Mouse (Mus musculus) megakaryocyte-erythroid progenitor cell, adult 5-6 weeks (primary cell): ENCODE data around the gene Krt35. TPM values are rescaled to one million over a fixed set of nuclear protein-coding genes. Genes with fewer than 3 reads are reported as not detected.

ENCODE experiments used
- ATAC-seq: replicated peaks from 2 replicates; pipeline ENCODE4 v1.8.0; 2016; ENCODE audit warnings: mild to moderate bottlenecking, inconsistent platforms; ENCODE audit not compliant: severe bottlenecking, poor library complexity, low FRiP score, low TSS enrichment
- total RNA-seq, 2 experiments: library from RNA; stranded (forward) in 1 of 2; stranded (reverse) in 1 of 2; fragments of 200-1000, 215-1000 nt in 1 of 2; fragments of >200 nt in 1 of 2; fragmentation: Nextera tagmentation in 1 of 2; gene quantifications; 2 replicates each; pipeline ENCODE4 v1.2.3; 2014 to 2017

Gene Krt35
- total RNA-seq, 2 experiments from 2014 or later, result not detected

DNA sequence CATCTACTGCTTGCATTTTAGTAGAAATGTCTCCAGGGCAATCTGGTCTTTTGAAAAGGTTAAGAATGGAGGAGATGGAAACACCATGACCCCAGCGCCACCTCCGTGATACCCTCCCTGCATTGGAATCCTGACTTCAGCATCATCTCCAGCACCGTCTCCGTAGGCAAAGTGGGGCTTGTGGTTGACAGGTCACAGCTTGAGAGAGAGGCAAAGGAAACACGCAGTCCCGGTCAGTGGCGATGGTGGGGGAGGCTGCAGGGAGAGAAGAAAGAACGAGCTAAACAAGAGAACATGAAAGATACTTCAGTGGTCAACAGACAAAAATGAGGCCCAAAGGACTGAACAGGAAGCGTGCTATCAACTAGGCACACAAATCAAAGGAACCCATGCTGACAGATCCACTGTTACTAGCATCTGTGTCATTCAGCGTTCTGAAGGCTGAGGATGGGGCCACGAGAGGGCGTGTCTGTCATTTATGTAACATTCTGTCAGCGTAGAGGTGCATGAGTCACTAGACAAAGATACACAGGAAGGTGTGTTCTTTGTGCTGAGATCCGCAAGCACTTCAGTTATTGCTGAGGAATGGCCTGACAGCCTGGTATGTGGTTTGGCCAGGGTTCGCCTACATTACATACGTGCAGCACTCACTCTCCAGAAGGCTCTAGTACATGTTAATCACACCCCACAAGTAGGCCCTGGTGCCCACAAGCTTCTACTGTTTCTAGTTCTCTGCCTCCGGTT is 28.6 kb downstream of the Krt35 start:
- no peak for ATAC-seq

DNA sequence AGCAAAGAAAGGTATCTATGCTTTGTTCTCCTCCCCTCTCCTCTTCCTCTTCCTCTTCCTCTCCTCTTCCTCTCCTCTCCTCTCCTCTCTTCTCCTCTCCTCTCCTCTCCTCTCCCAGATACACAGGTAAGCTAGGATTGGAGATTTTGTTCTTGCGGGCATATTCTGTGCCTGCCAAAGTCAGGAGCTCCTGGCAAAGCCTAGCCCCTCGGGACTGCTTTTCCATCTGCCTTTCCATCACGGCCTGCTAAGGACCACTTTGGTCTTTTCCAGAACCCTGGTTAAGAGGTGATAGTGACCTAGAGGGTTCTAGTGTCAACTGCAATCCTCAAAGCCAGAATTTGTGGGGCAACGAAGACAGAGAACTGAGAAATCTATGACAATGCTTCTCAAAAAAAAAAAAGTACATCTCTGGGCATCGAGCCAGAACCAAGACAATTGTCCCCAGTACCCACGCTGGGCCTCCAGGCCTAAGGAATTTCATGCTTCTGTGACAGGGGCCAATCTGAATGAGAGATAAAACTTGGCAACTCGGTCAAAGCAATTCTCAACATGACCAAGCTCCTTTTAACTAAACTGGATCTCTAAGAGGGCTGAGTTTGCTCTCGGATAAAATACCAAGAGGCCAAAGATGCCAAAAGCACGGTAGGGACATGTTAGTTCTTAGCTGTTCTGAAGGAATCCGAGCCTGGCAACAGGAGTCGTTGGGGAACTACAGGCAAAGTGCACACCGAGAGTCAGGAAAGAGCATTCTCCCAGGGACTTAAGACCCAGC is 29.6 kb downstream of the Krt35 start:
- ATAC-seq, result no peak

DNA sequence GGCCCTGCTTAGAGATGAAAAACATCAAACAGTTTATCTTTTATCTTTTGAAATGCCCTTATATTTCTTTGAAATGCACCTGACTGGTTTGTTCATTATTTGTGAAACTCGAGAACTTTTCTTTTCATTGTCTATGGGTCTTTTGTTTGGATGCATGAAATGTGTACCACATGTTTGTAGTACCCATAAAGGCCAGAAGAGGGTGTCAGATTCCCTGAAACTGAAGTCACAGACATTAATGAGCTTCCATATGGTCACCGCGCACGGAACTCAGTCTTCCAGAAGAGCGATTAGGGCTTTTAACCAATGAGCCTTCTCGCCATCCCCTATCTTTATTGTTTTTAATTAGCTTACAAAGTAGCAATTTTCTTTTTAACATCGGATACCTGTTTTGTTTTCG is 37.2 kb downstream of the Krt35 start:
- no peak for ATAC-seq

DNA sequence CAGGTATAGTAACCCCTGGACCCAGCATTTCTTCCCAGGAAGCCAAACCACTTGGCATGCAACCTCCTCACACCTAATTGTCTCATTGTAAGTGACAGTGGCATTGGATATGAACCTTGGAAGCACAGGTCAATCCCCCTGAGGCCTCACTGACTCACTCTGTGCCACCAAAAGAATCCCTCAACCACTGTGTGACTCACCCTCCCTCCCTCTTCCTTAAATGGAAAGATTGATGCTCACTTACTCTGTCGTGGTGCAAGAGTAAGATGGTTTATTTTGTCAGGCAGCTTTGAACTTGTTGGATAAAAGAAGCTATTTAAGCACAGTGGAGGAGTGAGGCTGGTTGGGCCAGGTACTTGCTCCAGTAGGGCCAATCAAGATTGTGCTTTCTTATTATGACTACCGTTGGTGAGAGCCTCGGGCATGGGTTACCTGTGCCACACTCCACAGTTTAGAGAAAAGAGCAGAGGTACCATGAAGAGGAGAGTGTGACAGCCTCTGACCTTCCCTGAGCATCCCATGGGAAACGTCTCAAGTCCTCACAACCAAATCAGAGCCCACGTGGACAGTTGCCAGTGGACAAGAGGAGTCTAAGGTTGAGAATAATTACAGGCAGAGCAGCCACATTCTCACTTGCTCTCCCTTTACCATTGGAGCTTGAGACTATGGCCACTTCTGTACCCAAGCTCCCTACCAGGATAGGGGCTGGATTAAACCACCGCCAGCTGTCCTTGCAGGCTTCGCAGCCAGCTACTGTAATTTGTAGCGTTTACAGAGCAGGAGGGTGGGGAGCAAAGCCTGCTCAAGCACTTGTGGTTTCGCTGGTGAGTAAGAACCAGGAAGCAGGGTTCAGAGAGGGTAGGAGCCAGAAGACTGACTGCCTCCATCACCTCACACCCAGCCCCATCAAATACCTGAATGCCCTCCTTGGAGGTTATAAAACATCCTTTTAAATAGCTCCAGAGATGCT is 40.1 kb downstream of the Krt35 start:
- no peak for ATAC-seq

DNA sequence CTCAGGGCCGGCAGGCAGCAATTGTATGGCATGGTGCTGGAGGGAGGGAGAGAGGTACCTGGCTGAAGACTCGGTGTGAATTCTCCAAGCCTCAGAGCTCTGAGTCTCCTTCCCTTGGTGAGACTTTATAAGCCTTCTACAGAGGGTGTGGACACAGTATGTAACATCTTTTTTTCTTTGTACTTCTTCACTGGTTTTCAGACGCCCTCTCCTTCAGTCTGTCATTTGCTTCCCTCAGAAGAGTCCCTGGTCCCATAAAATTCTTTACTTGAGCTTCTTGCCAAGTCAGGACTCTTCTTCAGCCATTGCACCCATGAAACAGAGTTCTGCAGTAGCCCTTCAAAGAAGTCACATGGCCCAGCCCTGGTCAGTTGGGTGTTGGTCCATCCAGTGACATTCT is 45.6 kb downstream of the Krt35 start, which contains the start of gene Krt31:
Gene Krt31 (minus strand): TSS at position 101 of the 400 bp plus-strand sequence.
- no peak for ATAC-seq

DNA sequence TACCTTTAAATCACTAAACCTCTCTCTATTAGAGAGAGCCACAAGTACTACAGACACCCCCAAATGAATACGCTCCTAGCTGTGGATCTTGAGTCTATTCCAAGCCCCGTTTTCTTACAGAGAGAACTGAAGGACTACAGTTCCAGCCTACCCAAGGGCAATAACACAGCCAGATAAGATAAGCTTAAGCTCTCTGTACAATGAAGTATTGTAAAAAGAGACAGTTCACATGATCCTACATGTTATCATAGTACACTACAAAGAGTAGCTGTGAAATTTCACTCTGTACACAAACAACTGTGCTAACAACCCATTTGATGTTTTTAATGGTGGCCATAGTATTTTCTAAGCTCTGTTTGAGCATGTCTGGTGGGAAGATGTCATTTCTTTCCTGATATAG is 48.8 kb downstream of the Krt35 start:
- no peak for ATAC-seq

DNA sequence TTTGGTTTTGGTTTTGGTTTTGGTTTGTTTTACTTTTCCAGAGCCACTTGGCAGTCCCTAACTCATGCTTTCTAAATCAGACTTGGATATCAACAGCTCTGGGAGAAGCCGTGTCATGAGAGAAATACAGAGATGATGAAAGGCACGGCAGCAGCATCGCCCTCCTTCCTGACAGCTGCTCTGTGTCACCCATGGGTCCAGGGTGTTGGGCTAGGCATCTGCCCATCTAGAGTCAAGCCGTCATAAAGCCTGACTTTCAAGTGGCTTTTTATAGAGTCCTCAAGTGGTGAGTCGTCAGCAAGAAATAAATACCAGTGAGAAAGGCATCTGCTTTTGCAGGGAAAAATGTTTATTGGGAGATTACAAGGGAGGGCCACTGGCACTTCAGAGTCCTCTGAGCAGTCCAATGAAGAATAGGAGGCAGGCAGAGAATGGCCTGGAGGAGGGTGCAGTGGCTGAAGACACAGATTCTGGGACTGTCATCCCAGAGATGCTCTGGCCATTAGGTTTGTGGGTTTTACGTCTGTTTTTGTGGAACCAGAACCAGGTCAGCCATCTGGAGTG is 49.7 kb downstream of the Krt35 start:
- ATAC-seq, result no peak

Other genes starting within 250 kb of the Krt35 start
- not detected in 2 replicates for gene Krtap4-16, start 244.6 kb downstream of the Krt35 start, total RNA-seq (2014; fragmentation: Nextera tagmentation)
- not detected in 2 replicates for gene Krtap4-16, start 244.6 kb downstream of the Krt35 start, total RNA-seq (2017)
- gene Gm11568, start 238.3 kb downstream of the Krt35 start, total RNA-seq (2014; fragmentation: Nextera tagmentation), result not detected in 2 replicates
- not detected in 2 replicates for gene Gm11568, start 238.3 kb downstream of the Krt35 start, total RNA-seq (2017)
- gene Gm11559, start 231.8 kb downstream of the Krt35 start, total RNA-seq (2014; fragmentation: Nextera tagmentation), result not detected in 2 replicates
- gene Gm11559, start 231.8 kb downstream of the Krt35 start, total RNA-seq (2017), result not detected in 2 replicates
- gene Krtap9-1, start 222.9 kb downstream of the Krt35 start, total RNA-seq (2014; fragmentation: Nextera tagmentation), result not detected in 2 replicates
- not detected in 2 replicates for gene Krtap9-1, start 222.9 kb downstream of the Krt35 start, total RNA-seq (2017)
- gene Gm11567, start 217.1 kb downstream of the Krt35 start, total RNA-seq (2014; fragmentation: Nextera tagmentation), result not detected in 2 replicates
- gene Gm11567, start 217.1 kb downstream of the Krt35 start, total RNA-seq (2017), result not detected in 2 replicates
- not detected in 2 replicates for gene Krtap31-1, start 188.3 kb downstream of the Krt35 start, total RNA-seq (2014; fragmentation: Nextera tagmentation)
- gene Krtap31-1, start 188.3 kb downstream of the Krt35 start, total RNA-seq (2017), result not detected in 2 replicates
- gene Gm11565, start 181.5 kb downstream of the Krt35 start, total RNA-seq (2014; fragmentation: Nextera tagmentation), result not detected in 2 replicates
- not detected in 2 replicates for gene Gm11565, start 181.5 kb downstream of the Krt35 start, total RNA-seq (2017)
- not detected in 2 replicates for gene Krtap31-2, start 159.9 kb downstream of the Krt35 start, total RNA-seq (2014; fragmentation: Nextera tagmentation)
- gene Krtap31-2, start 159.9 kb downstream of the Krt35 start, total RNA-seq (2017), result not detected in 2 replicates
- gene Krtap9-5, start 147.8 kb downstream of the Krt35 start, total RNA-seq (2014; fragmentation: Nextera tagmentation), result not detected in 2 replicates
- gene Krtap9-5, start 147.8 kb downstream of the Krt35 start, total RNA-seq (2017), result not detected in 2 replicates
- gene Krtap29-1, start 117.2 kb downstream of the Krt35 start, total RNA-seq (2014; fragmentation: Nextera tagmentation), result not detected in 2 replicates
- not detected in 2 replicates for gene Krtap29-1, start 117.2 kb downstream of the Krt35 start, total RNA-seq (2017)
- not detected in 2 replicates for gene Krtap16-1, start 109.6 kb downstream of the Krt35 start, total RNA-seq (2014; fragmentation: Nextera tagmentation)
- not detected in 2 replicates for gene Krtap16-1, start 109.6 kb downstream of the Krt35 start, total RNA-seq (2017)
- gene Krtap17-1, start 102.2 kb downstream of the Krt35 start, total RNA-seq (2014; fragmentation: Nextera tagmentation), result not detected in 2 replicates
- gene Krtap17-1, start 102.2 kb downstream of the Krt35 start, total RNA-seq (2017), result not detected in 2 replicates
- not detected in 2 replicates for gene Krt33a, start 80.0 kb downstream of the Krt35 start, total RNA-seq (2014; fragmentation: Nextera tagmentation)
- not detected in 2 replicates for gene Krt33a, start 80.0 kb downstream of the Krt35 start, total RNA-seq (2017)
- not detected in 2 replicates for gene Krt33b, start 66.4 kb downstream of the Krt35 start, total RNA-seq (2014; fragmentation: Nextera tagmentation)
- not detected in 2 replicates for gene Krt33b, start 66.4 kb downstream of the Krt35 start, total RNA-seq (2017)
- gene Krt34, start 54.7 kb downstream of the Krt35 start, total RNA-seq (2014; fragmentation: Nextera tagmentation), result not detected in 2 replicates
- not detected in 2 replicates for gene Krt34, start 54.7 kb downstream of the Krt35 start, total RNA-seq (2017)
- not detected in 2 replicates for gene Krt31, start 45.7 kb downstream of the Krt35 start, total RNA-seq (2014; fragmentation: Nextera tagmentation)
- gene Krt31, start 45.7 kb downstream of the Krt35 start, total RNA-seq (2017), result not detected in 2 replicates
- not detected in 2 replicates for gene Krt32, start 8.0 kb downstream of the Krt35 start, total RNA-seq (2014; fragmentation: Nextera tagmentation)
- gene Krt32, start 8.0 kb downstream of the Krt35 start, total RNA-seq (2017), result not detected in 2 replicates
- gene Krt36, start 9.4 kb upstream of the Krt35 start, total RNA-seq (2014; fragmentation: Nextera tagmentation), result not detected in 2 replicates
- gene Krt36, start 9.4 kb upstream of the Krt35 start, total RNA-seq (2017), result not detected in 2 replicates
- not detected in 2 replicates for gene Krt13, start 25.3 kb upstream of the Krt35 start, total RNA-seq (2014; fragmentation: Nextera tagmentation)
- not detected in 2 replicates for gene Krt13, start 25.3 kb upstream of the Krt35 start, total RNA-seq (2017)
- not detected in 2 replicates for gene Krt15, start 39.7 kb upstream of the Krt35 start, total RNA-seq (2014; fragmentation: Nextera tagmentation)
- gene Krt15, start 39.7 kb upstream of the Krt35 start, total RNA-seq (2017), result not detected in 2 replicates
- gene Krt19, start 52.4 kb upstream of the Krt35 start, total RNA-seq (2014; fragmentation: Nextera tagmentation), result not detected in 2 replicates
- not detected in 2 replicates for gene Krt19, start 52.4 kb upstream of the Krt35 start, total RNA-seq (2017)
- gene Krt9, start 97.0 kb upstream of the Krt35 start, total RNA-seq (2014; fragmentation: Nextera tagmentation), result not detected in 2 replicates
- gene Krt9, start 97.0 kb upstream of the Krt35 start, total RNA-seq (2017), result not detected in 2 replicates
- not detected in 2 replicates for gene Krt14, start 111.3 kb upstream of the Krt35 start, total RNA-seq (2014; fragmentation: Nextera tagmentation)
- not detected in 2 replicates for gene Krt14, start 111.3 kb upstream of the Krt35 start, total RNA-seq (2017)
- gene Krt16, start 152.7 kb upstream of the Krt35 start, total RNA-seq (2014; fragmentation: Nextera tagmentation), result not detected in 2 replicates
- gene Krt16, start 152.7 kb upstream of the Krt35 start, total RNA-seq (2017), result not detected in 2 replicates
- not detected in 2 replicates for gene Krt17, start 164.8 kb upstream of the Krt35 start, total RNA-seq (2014; fragmentation: Nextera tagmentation)
- not detected in 2 replicates for gene Krt17, start 164.8 kb upstream of the Krt35 start, total RNA-seq (2017)
- not detected in 2 replicates for gene Krt42, start 173.6 kb upstream of the Krt35 start, total RNA-seq (2014; fragmentation: Nextera tagmentation)
- gene Krt42, start 173.6 kb upstream of the Krt35 start, total RNA-seq (2017), result not detected in 2 replicates
- 1,051 and 1,260 TPM in 2 replicates for gene Eif1, start 223.6 kb upstream of the Krt35 start, total RNA-seq (2014; fragmentation: Nextera tagmentation)
- gene Eif1, start 223.6 kb upstream of the Krt35 start, total RNA-seq (2017), result 170 and 204 TPM in 2 replicates
- not detected in 2 replicates for gene Gast, start 238.2 kb upstream of the Krt35 start, total RNA-seq (2014; fragmentation: Nextera tagmentation)
- gene Gast, start 238.2 kb upstream of the Krt35 start, total RNA-seq (2017), result not detected in 2 replicates